Mouse (Mus musculus): ENCODE data around the gene Clint1.

- TF ChIP-seq EP300 (IDR thresholded peaks at IDR 0.05; ENCODE audit: low read depth) (no peak), CTCF (IDR thresholded peaks at IDR 0.05; ENCODE audit: low read depth) (no peak)
These were observed 33.9 kb upstream of the Clint1 start for GRCm38 (mm10) chr11:45817996-45818395.

Measured in heart, postnatal 0 days (tissue).